ENCODE assay signal across 11 mouse cellular contexts in the genomic region with DNA sequence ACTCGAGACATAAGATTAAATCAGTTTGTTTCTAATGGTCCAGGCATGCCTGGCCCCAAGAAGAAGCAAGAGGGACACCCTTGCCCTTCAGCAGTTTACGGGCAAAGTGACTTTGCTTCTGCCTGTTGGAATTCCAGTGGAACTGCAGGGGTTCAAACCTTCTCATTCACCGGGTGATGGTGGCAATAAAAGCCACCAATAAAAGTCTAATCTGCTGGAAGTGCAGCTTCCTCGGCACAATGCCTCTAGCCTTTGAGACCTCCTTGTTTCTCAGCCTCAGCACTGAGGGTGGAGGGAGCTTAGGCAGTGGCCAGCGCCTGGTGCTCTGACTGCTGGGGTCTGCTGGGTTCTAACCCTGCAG. TPM values are rescaled to one million over a fixed set of nuclear protein-coding genes. Genes with fewer than 3 reads are reported as not detected.
A peak's percentile ranks its signal among the peaks of the same experiment; 100 is the strongest.
DNase-seq lines count a peak whose midpoint lies in the region; ATAC-seq lines count a peak whose summit lies in the region.
"Had no signal": no experiment of that assay in that cellular context is flagged by ENCODE, and none has a peak within 500 bp of the region (broad histone marks: within the 10 kb centered on the region; RNA-seq: fewer than 3 reads in every experiment).

No protein-coding gene starts in this region.

- 36% methylated on average over 5 of the region's 5 CpGs for WGBS in heart, embryonic 14.5 days
- 34% methylated on average over 5 of the region's 5 CpGs for WGBS in lung, embryonic 16.5 days
- WGBS in embryonic facial prominence, embryonic 14.5 days: 35% methylated on average over 5 of the region's 5 CpGs
- 11% methylated on average over 5 of the region's 5 CpGs for WGBS in neural tube, embryonic 15.5 days

- H3K36me3 ChIP-seq in heart, embryonic 14.5 days (ENCODE audit: control insufficient read depth, insufficient read depth, low read length): peaks cover under 1% of the 10 kb centered on the region; the same call in 1 of the 2 replicates
- no peaks in the 10 kb centered on the region for H3K36me3 ChIP-seq in lung, embryonic 16.5 days (ENCODE audit: control insufficient read depth, insufficient read depth, low read length)
- 0 out of 2 replicates have a peak, but pooled peaks cover 8% of the 10 kb centered on the region for H3K36me3 ChIP-seq in embryonic facial prominence, embryonic 14.5 days (ENCODE audit: control insufficient read depth, insufficient read depth, low read length)
- H3K36me3 ChIP-seq in neural tube, embryonic 15.5 days: no peaks in the 10 kb centered on the region

- peaks cover 23 to 58% of the 10 kb centered on the region in 2 experiments for H3K4me1 ChIP-seq in heart, embryonic 14.5 days (ENCODE audit: control insufficient read depth in 2 of 2, insufficient read depth in 2 of 2, low read length in 2 of 2)
- H3K4me1 ChIP-seq in lung, embryonic 16.5 days (replicated peaks; ENCODE audit: control insufficient read depth, insufficient read depth, low read length): peaks cover 64% of the 10 kb centered on the region
- H3K4me1 ChIP-seq in embryonic facial prominence, embryonic 14.5 days (ENCODE audit: control insufficient read depth, insufficient read depth, low read length): peaks cover 37% of the 10 kb centered on the region
- peaks cover 71% of the 10 kb centered on the region for H3K4me1 ChIP-seq in neural tube, embryonic 15.5 days

- peak overlapping the region; percentile 30; the same call in 1 of the 2 replicates for H3K9ac ChIP-seq in heart, embryonic 14.5 days (ENCODE audit: low read length)
- no peak overlapping the region for H3K9ac ChIP-seq in lung, embryonic 16.5 days (ENCODE audit: low read length)
- no peak overlapping the region for H3K9ac ChIP-seq in embryonic facial prominence, embryonic 14.5 days (ENCODE audit: low read depth, low read length)
- no peak overlapping the region for H3K9ac ChIP-seq in neural tube, embryonic 15.5 days (replicated peaks)

- H3K4me3 ChIP-seq in heart, embryonic 14.5 days (ENCODE audit: control insufficient read depth in 1 of 2, insufficient read depth in 1 of 2, low read depth in 1 of 2, low read length in 2 of 2): no peak overlapping the region
- H3K4me3 ChIP-seq in lung, embryonic 16.5 days (ENCODE audit: low read length): no peak overlapping the region
- no peak overlapping the region for H3K4me3 ChIP-seq in embryonic facial prominence, embryonic 14.5 days (ENCODE audit: low read depth, low read length)
- H3K4me3 ChIP-seq in neural tube, embryonic 15.5 days (replicated peaks): no peak overlapping the region

- no peak overlapping the region for H3K4me2 ChIP-seq in heart, embryonic 14.5 days (ENCODE audit: low read length)
- no peak overlapping the region for H3K4me2 ChIP-seq in lung, embryonic 16.5 days (ENCODE audit: low read depth, low read length)
- no peak overlapping the region for H3K4me2 ChIP-seq in embryonic facial prominence, embryonic 14.5 days (ENCODE audit: low read depth, low read length)
- H3K4me2 ChIP-seq in neural tube, embryonic 15.5 days: no peak overlapping the region

- H3K27ac ChIP-seq in heart, embryonic 14.5 days (replicated peaks in 1 of 2; ENCODE audit: control insufficient read depth in 1 of 2, insufficient read depth in 1 of 2, low read depth in 2 of 2, low read length in 2 of 2): peak overlapping the region in 1 of 2 experiments; percentile 33; a peak in 1 of 4 replicates
- 0 out of 2 replicates have a peak overlapping the region, but pooled peaks have one; percentile 24 for H3K27ac ChIP-seq in lung, embryonic 16.5 days (ENCODE audit: low read length)
- peak overlapping the region; percentile 11; the same call in 1 of the 2 replicates for H3K27ac ChIP-seq in embryonic facial prominence, embryonic 14.5 days (replicated peaks; ENCODE audit: low read depth, low read length)
- 0 out of 2 replicates have a peak overlapping the region, but pooled peaks have one; percentile 23 for H3K27ac ChIP-seq in neural tube, embryonic 15.5 days (replicated peaks)

- no peak for ATAC-seq in heart, embryonic 14.5 days (ENCODE audit: insufficient number of reproducible peaks, insufficient read depth, low FRiP score, low read depth)
- no peak for ATAC-seq in lung, embryonic 16.5 days (ENCODE audit: low read depth)
- ATAC-seq in embryonic facial prominence, embryonic 14.5 days (ENCODE audit: low read depth): no peak
- no peak for ATAC-seq in neural tube, embryonic 15.5 days (ENCODE audit: low FRiP score)

- 0 out of 2 replicates have a peak, but pooled peaks cover 4% of the 10 kb centered on the region for H3K9me3 ChIP-seq in heart, embryonic 14.5 days (ENCODE audit: control insufficient read depth, low read length)
- H3K9me3 ChIP-seq in lung, embryonic 16.5 days (ENCODE audit: control insufficient read depth, low read length): no peaks in the 10 kb centered on the region
- no peaks in the 10 kb centered on the region for H3K9me3 ChIP-seq in embryonic facial prominence, embryonic 14.5 days (ENCODE audit: control insufficient read depth, low read length)
- no peaks in the 10 kb centered on the region for H3K9me3 ChIP-seq in neural tube, embryonic 15.5 days (replicated peaks)

- no peak for DNase-seq in heart, adult 18-20 months
- DNase-seq in lung, postnatal 36 days: no peak
- DNase-seq in embryonic facial prominence, embryonic 14.5 days (ENCODE audit: low spot score): no peak
- DNase-seq in thymus, postnatal 25 days: no peak
- DNase-seq in adrenal gland, adult 2 months: no peak
- DNase-seq: cerebellum, adult 11 months; left cerebral cortex, postnatal 4 days; thymus, adult 18-20 months had no signal

- H3K27me3 ChIP-seq in heart, embryonic 14.5 days (ENCODE audit: control insufficient read depth, insufficient read depth, low read length): no peaks in the 10 kb centered on the region
- H3K27me3 ChIP-seq in lung, embryonic 16.5 days (ENCODE audit: control insufficient read depth, insufficient read depth, low read depth, low read length): no peaks in the 10 kb centered on the region
- no peaks in the 10 kb centered on the region for H3K27me3 ChIP-seq in embryonic facial prominence, embryonic 14.5 days (replicated peaks; ENCODE audit: control insufficient read depth, insufficient read depth, low read length)
- no peaks in the 10 kb centered on the region for H3K27me3 ChIP-seq in neural tube, embryonic 15.5 days (replicated peaks)

RNA-seq across cellular contexts. Expression of gene Acvr1b, which starts 7.2 kb away (rescaled TPM):
- polyA plus RNA-seq in heart, embryonic 14.5 days (2014; fragmentation: Nextera tagmentation; extraction: Ambion mirVana): 7.3 and 8.7 TPM in 2 replicates
- 10 to 100 TPM in 1 of 2 experiments, 1 to 10 TPM in 1; 9.8 to 10.3 TPM for total RNA-seq in heart, adult 18-20 months (2021)
- polyA plus RNA-seq in lung, embryonic 16.5 days (2015; fragmentation: Nextera tagmentation; extraction: Ambion mirVana): 6.8 and 7.9 TPM in 2 replicates
- 10.2 and 10.7 TPM in 2 replicates for polyA plus RNA-seq in embryonic facial prominence, embryonic 14.5 days (2014; fragmentation: Nextera tagmentation; extraction: Ambion mirVana)
- polyA plus RNA-seq in neural tube, embryonic 15.5 days (2015; fragmentation: Nextera tagmentation; extraction: Ambion mirVana): 19.3 and 23.1 TPM in 2 replicates
- total RNA-seq in adrenal gland, adult 2 months (2021): 10 to 100 TPM in 1 of 2 experiments, 1 to 10 TPM in 1; 5.2 to 10.0 TPM
- 10.1 and 11.2 TPM in 2 replicates for polyA plus RNA-seq in adrenal gland, adult 2 months (2012; rRNA removed)

RNA-seq across cellular contexts. Expression of gene Grasp, which starts 42.9 kb away (rescaled TPM):
- polyA plus RNA-seq in heart, embryonic 14.5 days (2014; fragmentation: Nextera tagmentation; extraction: Ambion mirVana): 3.8 and 5.5 TPM in 2 replicates
- 1 to 10 TPM; 8.7 to 9.7 TPM for total RNA-seq in heart, adult 18-20 months (2021)
- 5.6 and 6.1 TPM in 2 replicates for polyA plus RNA-seq in lung, embryonic 16.5 days (2015; fragmentation: Nextera tagmentation; extraction: Ambion mirVana)
- polyA plus RNA-seq in embryonic facial prominence, embryonic 14.5 days (2014; fragmentation: Nextera tagmentation; extraction: Ambion mirVana): 6.1 and 7.9 TPM in 2 replicates
- polyA plus RNA-seq in neural tube, embryonic 15.5 days (2015; fragmentation: Nextera tagmentation; extraction: Ambion mirVana): 2.2 and 2.5 TPM in 2 replicates
- total RNA-seq in adrenal gland, adult 2 months (2021): 10 to 100 TPM; 16.4 to 21.0 TPM
- 53.0 and 60.3 TPM in 2 replicates for polyA plus RNA-seq in adrenal gland, adult 2 months (2012; rRNA removed)

RNA-seq across cellular contexts. Expression of gene Acvrl1, which starts 52.8 kb away (rescaled TPM):
- polyA plus RNA-seq in heart, embryonic 14.5 days (2014; fragmentation: Nextera tagmentation; extraction: Ambion mirVana): 5.8 and 8.1 TPM in 2 replicates
- 10 to 100 TPM; 26.5 to 27.9 TPM for total RNA-seq in heart, adult 18-20 months (2021)
- polyA plus RNA-seq in lung, embryonic 16.5 days (2015; fragmentation: Nextera tagmentation; extraction: Ambion mirVana): 91.3 and 93.3 TPM in 2 replicates
- polyA plus RNA-seq in embryonic facial prominence, embryonic 14.5 days (2014; fragmentation: Nextera tagmentation; extraction: Ambion mirVana): 11.5 and 13.5 TPM in 2 replicates
- 9.5 and 12.6 TPM in 2 replicates for polyA plus RNA-seq in neural tube, embryonic 15.5 days (2015; fragmentation: Nextera tagmentation; extraction: Ambion mirVana)
- 10 to 100 TPM; 15.0 to 22.6 TPM for total RNA-seq in adrenal gland, adult 2 months (2021)
- 20.9 and 23.3 TPM in 2 replicates for polyA plus RNA-seq in adrenal gland, adult 2 months (2012; rRNA removed)
